13 mouse cellular contexts compared by ENCODE assay signal in genomic region chr13:43215994-43216706, GRCm38 (mm10). TPM values are rescaled to one million over a fixed set of nuclear protein-coding genes. Genes with fewer than 3 reads are reported as not detected.
DNase-seq lines count a peak whose midpoint lies in the region; ATAC-seq and TF ChIP-seq lines count a peak whose summit lies in the region.
"Had no signal": no experiment of that assay in that cellular context is flagged by ENCODE, and none has a peak within 500 bp of the region (broad histone marks: within the 10 kb centered on the region; RNA-seq: fewer than 3 reads in every experiment).

No protein-coding gene starts in this region.

- ATAC-seq in lung, embryonic 14.5 days (ENCODE audit: insufficient read depth): no peak
- ATAC-seq in activated CD4-positive, CD25-positive, alpha-beta regulatory T cell, adult 4 months: peak; percentile 74
- ATAC-seq in midbrain, embryonic 13.5 days: no peak
- no peak for ATAC-seq in erythroblast, adult 5-6 weeks (replicated peaks; ENCODE audit: low FRiP score, poor library complexity, severe bottlenecking)

- H3K4me1 ChIP-seq in lung, embryonic 14.5 days (ENCODE audit: insufficient read depth): peaks cover 14% of the 10 kb centered on the region; the same call in 1 of the 2 replicates
- H3K4me1 ChIP-seq in ES-Bruce4 (ENCODE audit: control insufficient read depth, insufficient read depth, low read length): peaks cover 8% of the 10 kb centered on the region
- H3K4me1 ChIP-seq in midbrain, embryonic 13.5 days (replicated peaks): peaks cover 26% of the 10 kb centered on the region

- TF ChIP-seq POLR2A in ES-Bruce4 (IDR thresholded peaks at IDR 0.05; ENCODE audit: insufficient read depth, low read length): peak; percentile 32

- no peak for TF ChIP-seq CTCF in lung, embryonic 14.5 days (IDR thresholded peaks at IDR 0.05; ENCODE audit: low read depth)
- TF ChIP-seq CTCF in ES-Bruce4 (IDR thresholded peaks at IDR 0.05; ENCODE audit: low read depth, low read length): no peak

- no peaks in the 10 kb centered on the region for H3K36me3 ChIP-seq in lung, embryonic 14.5 days (ENCODE audit: insufficient read depth)
- no peaks in the 10 kb centered on the region for H3K36me3 ChIP-seq in ES-Bruce4 (ENCODE audit: control insufficient read depth, insufficient read depth, low read length, poor library complexity, severe bottlenecking)
- H3K36me3 ChIP-seq in midbrain, embryonic 13.5 days: no peaks in the 10 kb centered on the region
- H3K36me3 ChIP-seq: heart, embryonic 15.5 days had no signal

- peak overlapping the region; percentile 67 for H3K27ac ChIP-seq in lung, embryonic 14.5 days (ENCODE audit: low read depth)
- peak overlapping the region; percentile 79 for H3K27ac ChIP-seq in ES-Bruce4 (ENCODE audit: insufficient read depth, low read length)
- H3K27ac ChIP-seq in midbrain, embryonic 13.5 days: peak overlapping the region; percentile 3; the same call in 1 of the 2 replicates
- H3K27ac ChIP-seq: heart, embryonic 15.5 days had no signal

- TF ChIP-seq EP300 in ES-Bruce4 (IDR thresholded peaks at IDR 0.05; ENCODE audit: insufficient read depth, low read depth, low read length): peak; percentile 70; the same call in 1 of the 2 replicates

- WGBS in lung, embryonic 14.5 days: 54% methylated on average over 9 of the region's 9 CpGs
- 73% methylated on average over 9 of the region's 9 CpGs for WGBS in midbrain, embryonic 13.5 days

- no peak overlapping the region for H3K9ac ChIP-seq in lung, embryonic 14.5 days
- H3K9ac ChIP-seq in ES-Bruce4 (ENCODE audit: low read depth, poor library complexity, severe bottlenecking): peak overlapping the region; percentile 30; the same call in 1 of the 2 replicates
- H3K9ac ChIP-seq in midbrain, embryonic 13.5 days (replicated peaks): no peak overlapping the region
- H3K9ac ChIP-seq: heart, embryonic 15.5 days had no signal

- no peaks in the 10 kb centered on the region for H3K27me3 ChIP-seq in lung, embryonic 14.5 days (ENCODE audit: insufficient read depth, low read length)
- no peaks in the 10 kb centered on the region for H3K27me3 ChIP-seq in ES-Bruce4 (ENCODE audit: control insufficient read depth, insufficient read depth, low read length, poor library complexity, severe bottlenecking)
- no peaks in the 10 kb centered on the region for H3K27me3 ChIP-seq in midbrain, embryonic 13.5 days
- H3K27me3 ChIP-seq: heart, embryonic 15.5 days had no signal

- H3K9me3 ChIP-seq in lung, embryonic 14.5 days (ENCODE audit: low read depth, low read length): no peaks in the 10 kb centered on the region
- no peaks in the 10 kb centered on the region for H3K9me3 ChIP-seq in ES-Bruce4 (replicated peaks; ENCODE audit: control insufficient read depth, insufficient read depth, low read length, poor library complexity, severe bottlenecking)
- no peaks in the 10 kb centered on the region for H3K9me3 ChIP-seq in midbrain, embryonic 13.5 days
- H3K9me3 ChIP-seq: heart, embryonic 15.5 days had no signal

- H3K4me2 ChIP-seq in lung, embryonic 14.5 days: no peak overlapping the region
- no peak overlapping the region for H3K4me2 ChIP-seq in midbrain, embryonic 13.5 days (replicated peaks)

- H3K4me3 ChIP-seq in lung, embryonic 14.5 days (ENCODE audit: low read depth, low read length): no peak overlapping the region
- H3K4me3 ChIP-seq in ES-Bruce4 (ENCODE audit: low read depth, low read length): peak overlapping the region; percentile 46
- H3K4me3 ChIP-seq in midbrain, embryonic 13.5 days (replicated peaks): no peak overlapping the region
- H3K4me3 ChIP-seq: heart, embryonic 15.5 days had no signal

- DNase-seq in lung, embryonic 14.5 days: peak; percentile 59
- no peak for DNase-seq in lung, postnatal 10 days
- no peak for DNase-seq in Muller cell, postnatal 12 days (ENCODE audit: inconsistent ontology term)
- no peak for DNase-seq in cerebellum, adult 18-20 months
- DNase-seq: adrenal gland, postnatal 10 days; cerebellum, adult 2 months; kidney, adult 9 months; right cerebral cortex, postnatal 25 days had no signal

RNA-seq across cellular contexts. Expression of gene Tbc1d7, which starts 44.8 kb away (rescaled TPM):
- polyA plus RNA-seq in lung, embryonic 14.5 days (2014; fragmentation: Nextera tagmentation; extraction: Ambion mirVana): 49.9 and 53.6 TPM in 2 replicates
- polyA plus RNA-seq in ES-Bruce4 (2011; ENCODE audit: insufficient read depth, insufficient read length, low read depth, missing spikeins): 26.4 and 28.1 TPM in 2 replicates
- polyA plus RNA-seq in activated CD4-positive, CD25-positive, alpha-beta regulatory T cell, adult 4 months (2017; shearing (Covaris generic)): 10 to 100 TPM; 14.1 to 14.3 TPM
- polyA plus RNA-seq in midbrain, embryonic 13.5 days (2015; fragmentation: Nextera tagmentation; extraction: Ambion mirVana): 87.6 and 101 TPM in 2 replicates
- total RNA-seq in erythroblast, adult 5-6 weeks (2015; ENCODE audit: low replicate concordance): 6.5 and 10.0 TPM in 2 replicates
- total RNA-seq in erythroblast, adult 5-6 weeks (2017; ENCODE audit: low replicate concordance): 4.7 and 6.7 TPM in 2 replicates

Comparison
In these comparisons a context has a peak if more than half of its experiments do, and no peak if none do; other contexts are left out.
1. H3K27ac ChIP-seq: peak in every context shown above with its lines; median percentile 79 in ES-Bruce4; 67 in lung, embryonic 14.5 days; 3 in midbrain, embryonic 13.5 days.